Mouse (Mus musculus) left cerebral cortex, postnatal 10 days (tissue): ENCODE measurements around the gene Wnt16. TPM values are rescaled to one million over a fixed set of nuclear protein-coding genes. Genes with fewer than 3 reads are reported as not detected.

Experiments
- DNase-seq, 2 experiments: peaks; one replicate each; pipeline ENCODE4 v3.0.0; 2021 to 2022; ENCODE audit warnings: low spot score in 2 of 2, mixed read lengths in 1 of 2; ENCODE audit errors: extremely low spot score in 1 of 2
- intact Hi-C: fragments of 180-260 bp; cut with DNase I; formaldehyde crosslinking; loops from one replicate; pipeline ENCODE4 v1.15.1; 2025
- total RNA-seq, 2 experiments: library from RNA; stranded (reverse); gene quantifications; 2 replicates each; pipeline ENCODE4 v1.2.3; 2021

Gene Wnt16
- total RNA-seq, 2 experiments from 2014 or later, result 1.2 to 1.9 TPM

DNA sequence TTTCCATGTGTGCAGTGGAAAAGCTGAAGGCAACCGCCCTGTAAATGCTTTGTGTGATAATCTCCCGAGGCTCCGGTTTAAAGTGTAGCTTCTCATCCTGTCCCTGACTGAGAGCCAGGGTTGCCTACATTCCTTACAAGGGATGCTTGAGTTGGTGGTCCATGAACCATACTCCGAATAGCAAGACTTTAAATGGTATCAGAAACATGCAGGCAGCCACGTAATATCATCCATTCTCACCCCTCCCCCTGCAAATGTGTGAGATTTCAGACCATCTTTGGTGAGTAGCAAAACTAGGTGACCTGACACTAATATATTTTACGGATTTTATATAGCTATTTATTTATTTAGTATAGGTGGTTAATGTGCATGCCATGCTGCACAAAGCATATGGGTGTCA lies 9.0 kb downstream of the Wnt16 start:
- intact Hi-C loops, result no loop called here

DNA sequence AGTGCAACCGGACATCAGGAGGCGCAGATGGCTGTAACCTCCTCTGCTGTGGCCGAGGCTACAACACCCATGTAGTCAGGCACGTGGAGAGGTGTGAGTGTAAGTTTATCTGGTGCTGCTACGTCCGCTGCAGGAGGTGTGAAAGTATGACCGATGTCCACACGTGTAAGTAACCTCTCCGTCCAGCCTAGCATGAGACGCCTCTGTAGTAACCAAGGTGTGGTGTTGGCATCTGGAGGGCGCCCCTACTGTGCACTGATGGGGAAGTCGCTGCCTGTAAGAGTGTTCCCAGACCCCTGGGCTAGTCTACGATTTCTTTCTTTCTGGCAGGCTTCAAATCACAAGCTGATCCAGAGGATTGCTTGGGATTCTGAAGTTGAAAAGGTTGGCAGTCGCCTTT lies 10.0 kb downstream of the Wnt16 start:
- intact Hi-C loops, result no loop called here
- DNase-seq, result no peak

More for the DNA sequence above, 9.0 kb downstream of the Wnt16 start:
- DNase-seq, result no peak

GRCm38 (mm10) chr6:22325364-22326072 lies 37.5 kb downstream of the Wnt16 start:
- intact Hi-C loops, result loop anchor here (2.0 to 5.0 kb wide), 2 partner anchors 169 to 657 kb away; no protein-coding TSS in a partner anchor
- DNase-seq, result peak; percentile 74 to 81

GRCm38 (mm10) chr6:22326289-22326688 lies 38.3 kb downstream of the Wnt16 start:
- no peak for DNase-seq
- intact Hi-C loops, result loop anchor here (5.0 kb wide), 1 partner anchor 656 kb away; no protein-coding TSS in a partner anchor

DNA sequence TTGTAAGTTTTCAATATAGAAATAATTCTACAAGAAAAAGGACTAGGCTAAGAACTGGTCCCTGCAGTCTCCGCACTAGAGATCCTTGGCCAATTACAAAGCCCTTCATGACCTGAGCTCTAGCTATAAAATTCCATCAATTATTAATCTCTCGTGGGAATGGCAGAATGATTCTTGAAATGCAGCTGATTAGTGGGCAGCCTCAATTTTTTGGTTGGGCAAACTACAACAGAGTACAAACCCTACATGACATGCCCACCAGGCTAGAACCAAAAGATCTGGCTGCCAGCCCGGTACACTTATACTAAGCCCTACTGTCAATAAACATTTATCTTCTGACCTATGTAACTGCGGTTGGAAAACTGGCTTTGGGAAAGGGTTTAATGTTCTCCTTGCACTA lies 39.1 kb downstream of the Wnt16 start:
- DNase-seq, result no peak
- intact Hi-C loops, result loop anchor here (5.0 kb wide), 1 partner anchor 655 kb away; no protein-coding TSS in a partner anchor

- intact Hi-C loops, result loop anchor here (5.0 kb wide), 1 partner anchor 654 kb away; no protein-coding TSS in a partner anchor
Measured at GRCm38 (mm10) chr6:22327931-22328330, 39.9 kb downstream of the Wnt16 start.

DNA sequence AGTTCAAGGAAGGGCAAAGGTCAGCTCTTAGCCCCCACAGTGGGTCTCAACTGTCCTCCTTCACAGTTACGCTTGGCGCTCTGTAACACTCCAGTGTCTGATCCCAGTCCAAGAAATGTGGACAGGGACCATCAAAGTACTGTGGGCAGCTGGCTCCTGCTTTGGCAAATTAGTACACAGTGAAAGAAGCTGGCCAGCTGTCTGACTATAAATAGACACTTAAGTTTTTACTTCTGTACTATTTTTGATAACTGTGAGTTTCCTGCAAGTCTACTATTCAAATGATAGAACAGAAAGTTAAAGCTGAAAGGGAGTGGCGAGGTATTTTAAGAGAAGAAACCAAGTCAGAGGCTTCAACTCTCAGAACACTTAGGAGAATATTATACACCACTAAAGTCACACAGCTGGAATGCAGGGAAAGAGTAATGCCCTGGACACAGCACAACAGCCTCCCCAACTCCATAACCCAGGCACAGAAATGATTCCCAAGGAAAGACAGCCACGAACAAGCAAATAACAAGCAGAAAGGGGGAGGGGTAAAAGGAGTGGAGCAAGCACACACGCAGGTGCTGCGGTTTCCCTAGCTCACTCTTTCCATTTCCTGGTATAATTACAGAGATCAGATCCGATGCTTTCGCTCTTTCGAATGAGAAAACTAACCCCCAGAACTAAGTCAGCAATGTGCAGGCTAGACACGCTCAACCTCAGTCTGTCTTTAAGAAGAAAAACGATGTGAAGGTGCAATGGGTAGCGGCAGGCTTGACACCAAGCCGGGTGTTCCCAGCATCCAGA lies 42.3 kb downstream of the Wnt16 start:
- intact Hi-C loops, result no loop called here
- no peak for DNase-seq

More at GRCm38 (mm10) chr6:22327931-22328330, 39.9 kb downstream of the Wnt16 start:
- no peak for DNase-seq

- DNase-seq, result no peak
- intact Hi-C loops, result no loop called here
Measured at GRCm38 (mm10) chr6:22332548-22332947, 44.5 kb downstream of the Wnt16 start.

- DNase-seq, result no peak
- intact Hi-C loops, result loop anchor here (10.0 kb wide), 1 partner anchor 1125 kb away; the partner anchor contains the start of gene Kcnd2
Measured at GRCm38 (mm10) chr6:22339763-22340542, 51.9 kb downstream of the Wnt16 start.

- intact Hi-C loops, result loop anchor here (10.0 kb wide), 1 partner anchor 1126 kb away; the partner anchor contains the start of gene Kcnd2
- no peak for DNase-seq
Measured at GRCm38 (mm10) chr6:22340779-22341178, 52.8 kb downstream of the Wnt16 start.

GRCm38 (mm10) chr6:22343292-22343691 lies 55.3 kb downstream of the Wnt16 start:
- intact Hi-C loops, result loop anchor here (10.0 kb wide), 1 partner anchor 1128 kb away; the partner anchor contains the start of gene Kcnd2
- DNase-seq, result no peak

DNA sequence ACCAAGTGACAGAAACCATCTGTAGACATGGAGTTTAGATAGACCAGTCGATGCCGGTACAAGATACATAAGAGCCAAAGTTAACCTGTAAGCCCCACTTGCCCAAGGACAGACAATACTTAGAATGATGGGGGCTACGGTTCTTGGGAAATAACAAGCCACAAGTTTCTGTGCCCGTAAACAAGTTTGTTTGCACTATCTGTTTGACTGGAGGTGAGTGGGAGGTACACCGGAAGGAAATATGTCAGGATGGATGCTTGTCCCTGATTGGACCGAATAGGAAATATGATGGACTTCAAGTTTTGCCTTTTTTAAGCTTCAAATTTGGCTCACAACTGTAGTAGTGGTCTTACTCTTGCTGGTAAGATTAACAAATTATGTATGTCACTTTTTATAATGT lies 55.7 kb downstream of the Wnt16 start:
- intact Hi-C loops, result loop anchor here (10.0 kb wide), 1 partner anchor 1129 kb away; the partner anchor contains the start of gene Kcnd2
- no peak for DNase-seq

DNA sequence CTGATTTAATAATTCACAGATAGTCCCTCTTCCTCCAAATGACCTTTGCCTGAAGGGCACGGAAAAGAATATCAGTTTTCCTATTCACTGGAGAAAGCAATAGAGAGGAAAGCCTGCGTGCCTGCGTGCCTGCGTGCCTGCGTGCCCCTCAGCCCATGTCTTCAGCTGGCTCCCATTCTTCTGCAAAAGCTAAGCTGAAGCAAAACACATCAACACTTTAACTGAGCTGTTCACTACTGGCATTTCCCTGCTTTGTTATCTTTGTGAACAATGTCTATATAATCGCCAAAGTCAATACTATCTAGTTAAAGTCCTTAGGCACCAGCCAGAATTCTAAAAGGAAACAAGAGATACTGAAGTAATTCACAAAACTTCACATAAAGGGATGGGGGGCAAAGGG lies 56.4 kb downstream of the Wnt16 start:
- intact Hi-C loops, result loop anchor here (10.0 kb wide), 1 partner anchor 1130 kb away; the partner anchor contains the start of gene Kcnd2
- DNase-seq, result no peak

GRCm38 (mm10) chr6:22347132-22347902 lies 59.3 kb downstream of the Wnt16 start:
- intact Hi-C loops, result loop anchor here (10.0 kb wide), 1 partner anchor 1133 kb away; the partner anchor contains the start of gene Kcnd2
- no peak for DNase-seq
